Mouse (Mus musculus): ENCODE measurements at regions not wholly inside any gene's neighbourhood (a gene's known extent, or its start where the extent isn't known, plus 50 kb on each side); places are given as distances from the start of the nearest gene placed in this dataset.

- Histone ChIP-seq H3K9ac (ENCODE audit: low read depth, low read length) (no peak overlapping the region), H3K4me1 (ENCODE audit: control insufficient read depth, insufficient read depth, low read depth, low read length) (no peaks in the 10 kb centered on the region; the same call in 1 of the 2 replicates), H3K4me3 (ENCODE audit: low read length) (no peak overlapping the region), H3K27ac (ENCODE audit: low read depth, low read length) (no peak overlapping the region), H3K27me3 (replicated peaks; ENCODE audit: control insufficient read depth, insufficient read depth, low read length) (no peaks in the 10 kb centered on the region), H3K9me3 (ENCODE audit: control insufficient read depth, low read length) (peaks cover 3% of the 10 kb centered on the region; the same call in 1 of the 2 replicates), H3K4me2 (ENCODE audit: low read length) (no peak overlapping the region), H3K36me3 (ENCODE audit: control insufficient read depth, insufficient read depth, low read length) (no peaks in the 10 kb centered on the region)
- ATAC-seq: no peak
- WGBS: 38% methylated on average over 3 of the region's 3 CpGs
Observed at GRCm38 (mm10) chr11:110781492-110782276, 186.1 kb upstream of the Kcnj16 start.

GRCm38 (mm10) chr11:110789537-110789936, 178.3 kb upstream of the Kcnj16 start:
- Histone ChIP-seq H3K9me3 (ENCODE audit: control insufficient read depth, low read length) (peaks cover 3% of the 10 kb centered on the region; the same call in 1 of the 2 replicates), H3K4me2 (ENCODE audit: low read length) (no peak overlapping the region), H3K36me3 (ENCODE audit: control insufficient read depth, insufficient read depth, low read length) (no peaks in the 10 kb centered on the region), H3K27me3 (replicated peaks; ENCODE audit: control insufficient read depth, insufficient read depth, low read length) (no peaks in the 10 kb centered on the region), H3K4me3 (ENCODE audit: low read length) (no peak overlapping the region), H3K4me1 (ENCODE audit: control insufficient read depth, insufficient read depth, low read depth, low read length) (no peaks in the 10 kb centered on the region), H3K27ac (ENCODE audit: low read depth, low read length) (no peak overlapping the region), H3K9ac (ENCODE audit: low read depth, low read length) (no peak overlapping the region)
- ATAC-seq: no peak
- WGBS: 74% methylated on average over 4 of the region's 4 CpGs

- no peaks in the 10 kb centered on the region for H3K27me3 ChIP-seq (replicated peaks; ENCODE audit: control insufficient read depth, insufficient read depth, low read length)
- no peak overlapping the region for H3K4me3 ChIP-seq (ENCODE audit: low read length)
- H3K36me3 ChIP-seq (ENCODE audit: control insufficient read depth, insufficient read depth, low read length): no peaks in the 10 kb centered on the region
- H3K9me3 ChIP-seq (ENCODE audit: control insufficient read depth, low read length): no peaks in the 10 kb centered on the region
- H3K4me1 ChIP-seq (ENCODE audit: control insufficient read depth, insufficient read depth, low read depth, low read length): no peaks in the 10 kb centered on the region; the same call in 1 of the 2 replicates
- no peak overlapping the region for H3K27ac ChIP-seq (ENCODE audit: low read depth, low read length)
- no peak overlapping the region; the same call in 1 of the 2 replicates for H3K4me2 ChIP-seq (ENCODE audit: low read length)
- no peak overlapping the region for H3K9ac ChIP-seq (ENCODE audit: low read depth, low read length)
- ATAC-seq: no peak
- whole genome bisulfite sequencing: 46% methylated on average over 8 of the region's 8 CpGs
Observed at GRCm38 (mm10) chr11:110799887-110800578, 167.8 kb upstream of the Kcnj16 start.

- WGBS: 94% methylated on average over 7 of the region's 7 CpGs
- no peaks in the 10 kb centered on the region for H3K9me3 ChIP-seq (ENCODE audit: control insufficient read depth, low read length)
- H3K36me3 ChIP-seq (ENCODE audit: control insufficient read depth, insufficient read depth, low read length): no peaks in the 10 kb centered on the region
- no peak overlapping the region for H3K27ac ChIP-seq (ENCODE audit: low read depth, low read length)
- H3K4me2 ChIP-seq (ENCODE audit: low read length): no peak overlapping the region
- no peak for ATAC-seq
- no peak overlapping the region for H3K9ac ChIP-seq (ENCODE audit: low read depth, low read length)
- no peaks in the 10 kb centered on the region for H3K27me3 ChIP-seq (replicated peaks; ENCODE audit: control insufficient read depth, insufficient read depth, low read length)
- H3K4me3 ChIP-seq (ENCODE audit: low read length): no peak overlapping the region
- H3K4me1 ChIP-seq (ENCODE audit: control insufficient read depth, insufficient read depth, low read depth, low read length): no peaks in the 10 kb centered on the region; the same call in 1 of the 2 replicates
Observed at GRCm38 (mm10) chr11:110802013-110802412, 165.8 kb upstream of the Kcnj16 start.

- 90% methylated on average over 1 of the region's 1 CpGs for WGBS
- Histone ChIP-seq H3K9me3 (ENCODE audit: control insufficient read depth, low read length) (no peaks in the 10 kb centered on the region), H3K27me3 (replicated peaks; ENCODE audit: control insufficient read depth, insufficient read depth, low read length) (no peaks in the 10 kb centered on the region), H3K27ac (ENCODE audit: low read depth, low read length) (no peak overlapping the region), H3K4me3 (ENCODE audit: low read length) (no peak overlapping the region), H3K36me3 (ENCODE audit: control insufficient read depth, insufficient read depth, low read length) (no peaks in the 10 kb centered on the region), H3K4me1 (ENCODE audit: control insufficient read depth, insufficient read depth, low read depth, low read length) (no peaks in the 10 kb centered on the region; the same call in 1 of the 2 replicates), H3K9ac (ENCODE audit: low read depth, low read length) (no peak overlapping the region), H3K4me2 (ENCODE audit: low read length) (no peak overlapping the region)
- no peak for ATAC-seq
Observed at GRCm38 (mm10) chr11:110804079-110804478, 163.8 kb upstream of the Kcnj16 start.

GRCm38 (mm10) chr11:110813137-110813536, 154.7 kb upstream of the Kcnj16 start:
- Histone ChIP-seq H3K4me3 (ENCODE audit: low read length) (no peak overlapping the region), H3K27ac (ENCODE audit: low read depth, low read length) (no peak overlapping the region), H3K4me1 (ENCODE audit: control insufficient read depth, insufficient read depth, low read depth, low read length) (no peaks in the 10 kb centered on the region), H3K9ac (ENCODE audit: low read depth, low read length) (no peak overlapping the region), H3K36me3 (ENCODE audit: control insufficient read depth, insufficient read depth, low read length) (no peaks in the 10 kb centered on the region), H3K27me3 (replicated peaks; ENCODE audit: control insufficient read depth, insufficient read depth, low read length) (no peaks in the 10 kb centered on the region), H3K4me2 (ENCODE audit: low read length) (no peak overlapping the region), H3K9me3 (ENCODE audit: control insufficient read depth, low read length) (no peaks in the 10 kb centered on the region)
- ATAC-seq: no peak
- 86% methylated on average over 6 of the region's 6 CpGs for WGBS

GRCm38 (mm10) chr11:110814732-110815131, 153.1 kb upstream of the Kcnj16 start:
- Histone ChIP-seq H3K27me3 (replicated peaks; ENCODE audit: control insufficient read depth, insufficient read depth, low read length) (no peaks in the 10 kb centered on the region), H3K4me1 (ENCODE audit: control insufficient read depth, insufficient read depth, low read depth, low read length) (no peaks in the 10 kb centered on the region), H3K4me2 (ENCODE audit: low read length) (no peak overlapping the region), H3K4me3 (ENCODE audit: low read length) (no peak overlapping the region), H3K27ac (ENCODE audit: low read depth, low read length) (no peak overlapping the region), H3K9me3 (ENCODE audit: control insufficient read depth, low read length) (no peaks in the 10 kb centered on the region), H3K9ac (ENCODE audit: low read depth, low read length) (no peak overlapping the region), H3K36me3 (ENCODE audit: control insufficient read depth, insufficient read depth, low read length) (no peaks in the 10 kb centered on the region)
- 92% methylated on average over 9 of the region's 9 CpGs for WGBS
- ATAC-seq: no peak

- no peak overlapping the region for H3K9ac ChIP-seq (ENCODE audit: low read depth, low read length)
- H3K4me2 ChIP-seq (ENCODE audit: low read length): no peak overlapping the region
- no peak overlapping the region for H3K27ac ChIP-seq (ENCODE audit: low read depth, low read length)
- ATAC-seq: no peak
- H3K9me3 ChIP-seq (ENCODE audit: control insufficient read depth, low read length): no peaks in the 10 kb centered on the region
- no peaks in the 10 kb centered on the region for H3K36me3 ChIP-seq (ENCODE audit: control insufficient read depth, insufficient read depth, low read length)
- H3K27me3 ChIP-seq (replicated peaks; ENCODE audit: control insufficient read depth, insufficient read depth, low read length): no peaks in the 10 kb centered on the region
- WGBS: 90% methylated on average over 7 of the region's 7 CpGs
- no peaks in the 10 kb centered on the region for H3K4me1 ChIP-seq (ENCODE audit: control insufficient read depth, insufficient read depth, low read depth, low read length)
- H3K4me3 ChIP-seq (ENCODE audit: low read length): no peak overlapping the region
Observed at GRCm38 (mm10) chr11:110815206-110815605, 152.6 kb upstream of the Kcnj16 start.

- no peak for ATAC-seq
- Histone ChIP-seq H3K27ac (ENCODE audit: low read depth, low read length) (no peak overlapping the region), H3K4me1 (ENCODE audit: control insufficient read depth, insufficient read depth, low read depth, low read length) (no peaks in the 10 kb centered on the region), H3K36me3 (ENCODE audit: control insufficient read depth, insufficient read depth, low read length) (no peaks in the 10 kb centered on the region), H3K4me2 (ENCODE audit: low read length) (no peak overlapping the region), H3K9ac (ENCODE audit: low read depth, low read length) (no peak overlapping the region), H3K9me3 (ENCODE audit: control insufficient read depth, low read length) (no peaks in the 10 kb centered on the region), H3K4me3 (ENCODE audit: low read length) (no peak overlapping the region), H3K27me3 (replicated peaks; ENCODE audit: control insufficient read depth, insufficient read depth, low read length) (no peaks in the 10 kb centered on the region)
- 68% methylated on average over 5 of the region's 5 CpGs for WGBS
Observed at GRCm38 (mm10) chr11:110828584-110828983, 139.2 kb upstream of the Kcnj16 start.

Data from hindbrain, embryonic 16.5 days (tissue).